Mouse (Mus musculus) ovary, postnatal 14 days (tissue): ENCODE measurements around the gene Rilpl1.
"Not testable (repeated sequence)": the region's sequence is repeated elsewhere in the genome, so short reads cannot be mapped to it uniquely, and the experiment has no call there.

ENCODE experiments used
- DNase-seq: peaks from one replicate; pipeline ENCODE4 v3.0.0; 2022; ENCODE audit warnings: low spot score

Rilpl1 gene

GRCm38 (mm10) chr5:124530655-124531582 is at the start of gene Rilpl1:
TSS of gene Rilpl1 (minus strand) at chr5:124531391.
- peak; percentile 68 for DNase-seq

- DNase-seq = peak; percentile 95
These were observed 47.6 kb upstream of the Rilpl1 start, which contains the start of the genes Eif2b1 and Gtf2h3 for GRCm38 (mm10) chr5:124578633-124579317. TSS of gene Eif2b1 (minus strand) at chr5:124579131. TSS of gene Gtf2h3 (plus strand) at chr5:124579140.

GRCm38 (mm10) chr5:124575467-124575866 is 44.3 kb upstream of the Rilpl1 start:
- DNase-seq = no peak

GRCm38 (mm10) chr5:124571068-124571467 is 39.9 kb upstream of the Rilpl1 start:
- no peak for DNase-seq

GRCm38 (mm10) chr5:124555145-124555544 is 24.0 kb upstream of the Rilpl1 start:
- no peak for DNase-seq

- no peak for DNase-seq
These were observed 22.4 kb upstream of the Rilpl1 start for GRCm38 (mm10) chr5:124553607-124554006.

- DNase-seq = peak; percentile 87
These were observed 21.5 kb upstream of the Rilpl1 start, which contains the start of gene Ddx55 for GRCm38 (mm10) chr5:124552558-124553307. TSS of gene Ddx55 (plus strand) at chr5:124552864.

- DNase-seq = no peak
These were observed 20.9 kb upstream of the Rilpl1 start for GRCm38 (mm10) chr5:124552094-124552472.

GRCm38 (mm10) chr5:124551349-124552093 is 20.3 kb upstream of the Rilpl1 start:
- not testable (repeated sequence) for DNase-seq

GRCm38 (mm10) chr5:124550737-124551136 is 19.5 kb upstream of the Rilpl1 start:
- DNase-seq = not testable (repeated sequence)

GRCm38 (mm10) chr5:124541602-124541973 is 10.4 kb upstream of the Rilpl1 start:
- no peak for DNase-seq

GRCm38 (mm10) chr5:124540905-124541601 is 9.9 kb upstream of the Rilpl1 start:
- DNase-seq = peak; percentile 63

GRCm38 (mm10) chr5:124540383-124540786 is 9.2 kb upstream of the Rilpl1 start, which contains the start of gene Tmed2:
TSS of gene Tmed2 (plus strand) at chr5:124540695.
- DNase-seq = peak; percentile 91

- no peak for DNase-seq
These were observed 8.7 kb upstream of the Rilpl1 start for GRCm38 (mm10) chr5:124539905-124540304.

- no peak for DNase-seq
These were observed 7.9 kb upstream of the Rilpl1 start for GRCm38 (mm10) chr5:124538813-124539792.

- no peak for DNase-seq
These were observed 5.6 kb upstream of the Rilpl1 start for GRCm38 (mm10) chr5:124536776-124537175.

GRCm38 (mm10) chr5:124535016-124535415 is 3.8 kb upstream of the Rilpl1 start:
- DNase-seq = no peak

- DNase-seq = no peak
These were observed 1.3 kb upstream of the Rilpl1 start for GRCm38 (mm10) chr5:124532451-124532850.

GRCm38 (mm10) chr5:124531583-124531930 is 366 bp upstream of the Rilpl1 start:
- DNase-seq = no peak

- DNase-seq = no peak
These were observed 1.5 kb downstream of the Rilpl1 start for GRCm38 (mm10) chr5:124529697-124530096.
